Mouse (Mus musculus): ENCODE measurements around the gene Timd2. TPM values are rescaled to one million over a fixed set of nuclear protein-coding genes. Genes with fewer than 3 reads are reported as not detected.
"Not testable (repeated sequence)": the region's sequence is repeated elsewhere in the genome, so short reads cannot be mapped to it uniquely, and the experiment has no call there.

The Timd2 gene
- total RNA-seq, 2 experiments from 2014 or later = not detected

GRCm38 (mm10) chr11:46665599-46666522 is 41.0 kb downstream of the Timd2 start:
- no peak for DNase-seq (ENCODE audit: low spot score)

GRCm38 (mm10) chr11:46663215-46663614 is 43.6 kb downstream of the Timd2 start:
- no peak for DNase-seq (ENCODE audit: low spot score)

GRCm38 (mm10) chr11:46652476-46652875 is 54.4 kb downstream of the Timd2 start:
- no peak for DNase-seq (ENCODE audit: low spot score)

- not testable (repeated sequence) for DNase-seq (ENCODE audit: low spot score)
Observed at GRCm38 (mm10) chr11:46649655-46650054, 57.2 kb downstream of the Timd2 start.

- no peak for DNase-seq (ENCODE audit: low spot score)
Observed at GRCm38 (mm10) chr11:46644824-46645223, 62.0 kb downstream of the Timd2 start.

- DNase-seq (ENCODE audit: low spot score) = no peak
Observed at GRCm38 (mm10) chr11:46636568-46636967, 70.3 kb downstream of the Timd2 start.

- not testable (repeated sequence) for DNase-seq (ENCODE audit: low spot score)
Observed at GRCm38 (mm10) chr11:46635516-46635915, 71.3 kb downstream of the Timd2 start.

GRCm38 (mm10) chr11:46631635-46632034 is 75.2 kb downstream of the Timd2 start:
- no peak for DNase-seq (ENCODE audit: low spot score)

- DNase-seq (ENCODE audit: low spot score) = no peak
Observed at GRCm38 (mm10) chr11:46629211-46629795, 77.6 kb downstream of the Timd2 start, which contains the start of gene Dppa1. Gene Dppa1 (minus strand): TSS chr11:46629261.

GRCm38 (mm10) chr11:46620414-46621168 is 86.3 kb downstream of the Timd2 start:
- no peak for DNase-seq (ENCODE audit: low spot score)

- no peak for DNase-seq (ENCODE audit: low spot score)
Observed at GRCm38 (mm10) chr11:46619929-46620328, 86.9 kb downstream of the Timd2 start.

Other genes starting within 250 kb of the Timd2 start
- not detected for gene Gm12169, start 182.8 kb downstream of the Timd2 start, total RNA-seq (2021)
- not detected for gene BC053393, start 135.5 kb downstream of the Timd2 start, total RNA-seq (2021)
- gene Dppa1, start 77.8 kb downstream of the Timd2 start, total RNA-seq (2021) = not detected
- gene Havcr1, start 28.0 kb upstream of the Timd2 start, total RNA-seq (2021) = not detected
- gene Timd4, start 103.7 kb upstream of the Timd2 start, total RNA-seq (2021) = under 1 TPM; 0.27 to 0.69 TPM